Mouse (Mus musculus) left cerebral cortex, postnatal 4 days (tissue): ENCODE results near the gene Krt80. TPM values are rescaled to one million over a fixed set of nuclear protein-coding genes. Genes with fewer than 3 reads are reported as not detected.

Experiments used
- microRNA-seq: library from miRNA; unstranded; fragments of <30 nt; microRNA quantifications from one replicate; pipeline ENCODE4 v1.2.0, GENCODE M21; 2022
- total RNA-seq, 2 experiments: library from RNA; stranded (reverse); gene quantifications; 2 replicates each; pipeline ENCODE4 v1.2.3; 2021

Gene Krt80
- total RNA-seq, 2 experiments from 2014 or later: 0.46 to 0.60 TPM

Small RNA genes within 50 kb of the gene (microRNA-seq; reads per million reads assigned to microRNA genes)
- 2.4 reads per million for gene Mir1941

Other genes starting within 250 kb of the Krt80 start
- 1 to 10 TPM; 8.4 to 9.7 TPM for gene Acvrl1, start 241.6 kb downstream of the Krt80 start, total RNA-seq
- gene Acvr1b, start 196.1 kb downstream of the Krt80 start, total RNA-seq: 10 to 100 TPM; 96.1 to 98.6 TPM
- gene Grasp, start 146.0 kb downstream of the Krt80 start, total RNA-seq: 10 to 100 TPM; 12.3 to 13.5 TPM
- 10 to 100 TPM; 20.1 to 22.6 TPM for gene Nr4a1, start 115.9 kb downstream of the Krt80 start, total RNA-seq
- 10 to 100 TPM; 36.5 to 37.1 TPM for gene Atg101, start 85.9 kb downstream of the Krt80 start, total RNA-seq
- under 1 TPM in 1 of 2 experiments, not detected in 1; 0.56 TPM for gene 6030408B16Rik, start 77.0 kb downstream of the Krt80 start, total RNA-seq
- under 1 TPM in 1 of 2 experiments, not detected in 1; 0.16 TPM for gene Krt7, start 40.9 kb upstream of the Krt80 start, total RNA-seq
- under 1 TPM; 0.24 to 0.38 TPM for gene Krt87, start 68.6 kb upstream of the Krt80 start, total RNA-seq
- gene Krt88, start 77.6 kb upstream of the Krt80 start, total RNA-seq: not detected
- gene Krt81, start 93.6 kb upstream of the Krt80 start, total RNA-seq: not detected
- gene Krt86, start 103.3 kb upstream of the Krt80 start, total RNA-seq: not detected
- gene Krt83, start 121.3 kb upstream of the Krt80 start, total RNA-seq: not detected
- gene Gm49425, start 147.1 kb upstream of the Krt80 start, total RNA-seq: not detected
- not detected for gene Krt84, start 162.7 kb upstream of the Krt80 start, total RNA-seq
- gene Krt82, start 180.5 kb upstream of the Krt80 start, total RNA-seq: not detected
- not detected for gene Krt90, start 192.8 kb upstream of the Krt80 start, total RNA-seq
- not detected for gene Krt75, start 203.7 kb upstream of the Krt80 start, total RNA-seq